Mouse (Mus musculus) Patski (cell line): ENCODE data around the gene Phf1. TPM values are rescaled to one million over a fixed set of nuclear protein-coding genes. Genes with fewer than 3 reads are reported as not detected.
"Not testable (repeated sequence)": the region's sequence is repeated elsewhere in the genome, so short reads cannot be mapped to it uniquely, and the experiment has no call there.

Source experiments
- ATAC-seq: fragments of 100-300 bp; one replicate; pipeline ENCODE4 v1.8.0; 2021
- CTCF ChIA-PET: fragments of 350-600 bp; sonication (Branson Sonifier 250); formaldehyde crosslinking; loops from one replicate; lab custom pipeline; 2022; ENCODE audit warnings: inconsistent platforms; lab: Charles Lee
- POLR2A ChIA-PET: fragments of 350-600 bp; sonication (Branson Sonifier 250); formaldehyde crosslinking; loops from one replicate; lab custom pipeline; 2022; ENCODE audit warnings: antibody characterized with exemption, inconsistent platforms; lab: Charles Lee
- DNase-seq: peaks from one replicate; pipeline ENCODE4 v3.0.0-alpha.2; 2011; ENCODE audit warnings: low read depth, low spot score
- H3K27me3 ChIP-seq: fragments of 371-371 bp; one replicate; pipeline ENCODE4 v1.5.1; 2021
- CTCF ChIP-seq: fragments of 100-300 bp; IDR thresholded peaks from one replicate; pipeline ENCODE4 v1.5.1; 2021
- in situ Hi-C: fragments of 300-500 bp; cut with MboI; formaldehyde crosslinking; loops from 3 replicates; pipeline ENCODE4 v1.11.1; 2018; ENCODE audit warnings: low pct_unique_long_range_greater_than_20kb, mixed read lengths
- polyA plus RNA-seq: library from polyadenylated mRNA; unstranded; gene quantifications from one replicate; pipeline ENCODE4 v1.2.3, GENCODE M21; 2021

The Phf1 gene
- polyA plus RNA-seq, 1 experiment from 2014 or later, result 37.2 TPM

DNA sequence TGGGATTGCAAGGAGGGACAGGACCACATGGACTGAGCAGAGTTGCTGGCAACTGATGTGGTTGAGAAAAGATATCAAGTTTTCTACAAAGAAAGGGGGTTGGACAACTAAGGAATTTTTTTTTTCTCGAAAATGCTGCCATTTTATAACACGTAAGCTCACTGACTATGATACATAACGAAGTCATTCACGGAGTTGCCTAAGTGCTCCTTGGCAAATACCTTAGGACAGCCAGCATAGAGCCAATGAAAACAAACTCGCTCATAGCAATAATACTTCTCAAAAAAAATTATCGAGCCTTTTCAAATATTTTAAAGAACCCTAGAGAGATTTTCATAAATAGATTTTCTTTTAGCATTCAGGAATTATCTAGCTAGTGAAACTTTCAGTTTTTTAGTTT is 31.9 kb upstream of the Phf1 start:
- peaks cover 8% of the 10 kb centered on the region for H3K27me3 ChIP-seq
- in situ Hi-C loops, result no loop called here
- POLR2A ChIA-PET, result interaction anchor here (0.5 kb wide), 1 partner anchor 1206 kb away, joined by 3 read pairs; no protein-coding TSS in a partner anchor
- ATAC-seq (no peak), DNase-seq (no peak)
- TF ChIP-seq CTCF, result no peak
- CTCF ChIA-PET, result interaction anchor here (1.1 kb wide), 1 partner anchor 16 kb away, joined by 3 read pairs; the partner anchor contains the start of gene Kifc5b

DNA sequence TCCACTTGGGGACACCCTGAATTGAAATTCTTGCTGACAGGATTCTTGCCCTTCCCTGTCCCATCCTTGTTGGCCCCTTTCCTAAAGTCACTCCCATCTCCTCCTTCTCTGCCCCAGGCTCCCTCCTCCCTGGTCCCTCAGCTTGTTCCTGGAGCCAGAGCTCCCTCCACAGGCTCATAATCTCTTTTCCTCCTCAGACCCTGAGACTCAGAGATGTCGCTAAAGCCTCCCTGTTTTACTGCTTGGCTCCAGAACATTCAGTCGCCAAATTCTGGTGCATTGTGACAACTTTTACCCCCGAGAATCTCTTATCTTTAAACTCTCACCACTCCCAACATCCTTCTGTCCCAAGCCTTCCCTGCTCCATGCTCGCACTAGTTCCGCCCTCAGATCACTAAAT is 28.5 kb upstream of the Phf1 start:
- peaks cover 8% of the 10 kb centered on the region for H3K27me3 ChIP-seq
- ChIA-PET CTCF (interaction anchor here (1.9 kb wide), 1 partner anchor 9 kb away, joined by 6 read pairs; no protein-coding TSS in a partner anchor), POLR2A (no interaction called here)
- TF ChIP-seq CTCF, result no peak
- ATAC-seq (no peak), DNase-seq (no peak)
- in situ Hi-C loops, result no loop called here

DNA sequence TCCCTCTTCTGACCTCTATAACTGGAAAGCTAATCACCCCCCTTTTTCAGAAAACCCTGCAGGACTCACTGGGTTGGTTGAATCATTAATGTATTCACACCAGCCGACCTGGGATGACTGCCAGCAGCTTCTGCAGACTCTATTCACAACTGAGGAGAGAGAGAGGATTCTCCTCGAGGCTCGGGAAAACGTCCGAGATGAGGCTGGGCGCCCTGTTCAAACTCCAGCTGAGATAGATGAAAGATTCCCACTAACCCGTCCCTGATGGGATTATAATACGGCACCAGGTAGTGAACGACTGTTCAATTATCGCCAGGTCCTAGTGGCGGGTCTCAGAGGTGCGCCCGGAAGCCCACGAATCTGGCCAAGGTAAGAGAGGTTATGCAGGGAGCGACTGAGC is 25.3 kb upstream of the Phf1 start:
- CTCF ChIA-PET, POLR2A ChIA-PET, H3K27me3 ChIP-seq, DNase-seq, in situ Hi-C loops, ATAC-seq: not testable (repeated sequence)

DNA sequence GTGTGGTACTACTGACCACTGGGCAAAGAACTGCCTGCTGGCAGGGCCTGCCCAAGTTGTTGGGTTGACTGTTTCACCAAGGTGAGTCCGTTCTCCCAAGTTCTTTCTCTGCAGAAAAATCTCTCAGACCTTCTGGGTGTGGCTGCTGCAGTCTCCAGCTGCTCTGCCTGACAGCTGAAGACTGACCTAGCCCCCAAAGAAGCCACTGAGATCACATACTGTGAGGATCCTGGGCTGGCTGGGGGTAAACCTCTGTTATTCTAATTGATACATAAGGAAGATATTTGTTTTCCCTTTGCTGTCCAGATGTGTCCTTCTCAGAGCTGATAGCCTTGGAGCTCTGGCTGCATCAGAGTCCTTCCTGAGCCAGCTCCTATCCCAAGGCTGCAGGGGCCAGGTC is 17.6 kb upstream of the Phf1 start:
- ChIA-PET CTCF (no interaction called here), POLR2A (no interaction called here)
- no peak for TF ChIP-seq CTCF
- ATAC-seq, result no peak
- no peaks in the 10 kb centered on the region for H3K27me3 ChIP-seq
- no peak for DNase-seq
- in situ Hi-C loops, result no loop called here

DNA sequence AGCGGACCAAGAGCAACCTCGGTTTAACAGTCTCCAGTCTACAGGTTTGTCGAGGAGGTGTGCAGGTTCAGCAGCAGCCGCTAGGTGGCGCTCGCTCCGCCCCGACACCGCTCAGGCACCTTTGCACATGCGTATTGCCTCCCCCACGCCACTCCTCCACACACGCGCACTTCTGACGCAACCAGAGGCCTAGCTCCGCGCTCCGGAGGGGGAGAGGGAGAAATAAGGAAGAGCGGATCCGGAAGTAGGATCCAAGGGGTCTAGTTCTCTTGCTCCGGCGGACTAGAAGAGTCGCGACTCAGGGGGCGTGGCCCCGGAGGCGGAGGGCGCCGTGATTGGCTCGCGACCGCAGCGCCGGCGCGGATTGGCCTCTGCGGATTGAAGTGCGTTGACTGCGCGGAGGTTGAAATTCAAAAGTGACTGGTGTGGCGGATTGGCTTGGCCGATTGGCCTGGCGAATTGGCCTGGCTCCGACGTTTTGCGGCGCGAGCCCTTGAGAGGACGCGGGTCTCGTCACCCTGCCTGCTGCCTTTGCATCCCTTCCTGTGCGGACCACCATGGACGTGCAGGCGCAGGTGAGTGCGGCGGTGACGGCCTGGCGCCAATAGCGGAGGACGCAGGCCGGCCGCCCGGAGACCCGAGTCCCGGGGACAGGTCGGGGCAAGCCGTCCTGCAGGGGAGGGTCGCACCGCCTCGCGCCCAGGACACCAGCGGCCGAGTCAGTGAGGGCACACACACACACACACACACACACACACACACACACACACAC is 16.0 kb upstream of the Phf1 start, which contains the start of gene Kifc5b:
Kifc5b (plus strand) TSS at position 381 of the 772 bp plus-strand sequence.
- no peaks in the 10 kb centered on the region for H3K27me3 ChIP-seq
- peak; percentile 96 for TF ChIP-seq CTCF
- ATAC-seq (peak; percentile 90), DNase-seq (peak; percentile 89)
- ChIA-PET POLR2A (no interaction called here), CTCF (interaction anchor here (0.6 to 1.2 kb wide), 5 partner anchors 11 to 63 kb away, joined by 3 to 4 read pairs (median 4); no protein-coding TSS in a partner anchor)
- in situ Hi-C loops, result no loop called here

DNA sequence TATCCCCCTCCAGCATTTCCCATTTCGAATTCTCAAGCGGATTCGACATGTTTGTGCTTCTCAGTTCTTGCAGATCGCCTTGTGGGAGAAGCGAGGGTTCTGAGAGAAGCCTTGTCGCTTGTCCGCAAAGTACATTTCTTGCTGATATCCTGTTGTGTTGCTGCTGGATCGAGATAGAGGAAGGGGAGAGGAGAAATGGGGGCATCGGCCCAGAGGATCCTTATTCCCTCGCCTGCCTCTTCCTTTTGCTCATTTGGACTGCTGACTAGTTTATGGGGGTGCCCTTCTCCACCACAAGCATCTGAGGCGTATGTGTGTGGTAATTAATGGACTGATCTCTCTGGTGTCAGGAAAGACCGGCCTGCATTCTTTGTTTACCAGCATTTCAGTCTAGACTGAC is 15.3 kb upstream of the Phf1 start:
- in situ Hi-C loops, H3K27me3 ChIP-seq, CTCF ChIA-PET, ATAC-seq, DNase-seq, POLR2A ChIA-PET: not testable (repeated sequence)

DNA sequence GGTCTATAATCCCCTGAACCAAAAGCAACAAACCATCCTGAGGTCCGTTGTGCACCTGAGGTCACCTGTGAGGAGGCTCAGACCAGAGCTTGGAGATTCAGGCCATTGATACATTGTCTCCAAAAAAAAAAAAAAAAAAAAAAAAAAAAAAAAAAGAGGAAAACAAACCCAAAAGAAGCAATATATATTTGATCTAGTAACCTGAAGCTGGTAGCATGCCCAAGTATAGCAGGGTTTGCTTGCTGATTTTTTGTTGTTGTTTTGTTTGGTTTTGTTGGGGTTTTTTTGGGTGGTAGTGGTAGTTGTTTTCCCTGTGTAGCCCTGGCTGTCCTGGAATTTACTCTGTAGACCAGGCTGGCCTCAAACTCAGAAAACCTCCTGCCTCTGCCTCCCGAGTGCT is 14.5 kb upstream of the Phf1 start:
- H3K27me3 ChIP-seq, result no peaks in the 10 kb centered on the region
- TF ChIP-seq CTCF, result no peak
- POLR2A ChIA-PET, result no interaction called here
- in situ Hi-C loops, result no loop called here
- ATAC-seq (no peak), DNase-seq (no peak)
- CTCF ChIA-PET, result interaction anchor here (1.2 kb wide), 1 partner anchor 110 kb away, joined by 4 read pairs; the partner anchor contains the start of gene Bak1

DNA sequence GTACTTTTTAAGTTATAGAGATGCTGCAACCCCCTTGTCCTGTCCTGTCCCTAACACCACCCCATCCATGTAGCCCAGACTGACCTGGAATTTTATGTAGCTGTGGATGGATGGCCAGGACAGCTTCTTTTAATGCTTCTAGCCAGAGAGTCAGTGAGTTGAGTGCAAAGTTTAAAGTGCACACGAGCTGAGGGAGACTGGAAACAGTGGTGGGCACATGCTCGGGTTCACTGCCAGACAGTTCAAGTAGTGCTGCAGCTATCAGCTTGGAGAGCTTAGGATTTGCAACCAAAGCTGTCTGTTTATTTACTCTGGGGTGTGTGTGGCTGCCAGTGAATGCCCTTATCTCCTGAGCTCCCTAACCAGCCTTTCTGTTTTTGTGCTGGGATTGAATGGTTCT is 13.3 kb upstream of the Phf1 start:
- CTCF ChIA-PET, result interaction anchor here (1.2 kb wide), 1 partner anchor 109 kb away, joined by 4 read pairs; the partner anchor contains the start of gene Bak1
- in situ Hi-C loops, POLR2A ChIA-PET, ATAC-seq, DNase-seq, H3K27me3 ChIP-seq: not testable (repeated sequence)

DNA sequence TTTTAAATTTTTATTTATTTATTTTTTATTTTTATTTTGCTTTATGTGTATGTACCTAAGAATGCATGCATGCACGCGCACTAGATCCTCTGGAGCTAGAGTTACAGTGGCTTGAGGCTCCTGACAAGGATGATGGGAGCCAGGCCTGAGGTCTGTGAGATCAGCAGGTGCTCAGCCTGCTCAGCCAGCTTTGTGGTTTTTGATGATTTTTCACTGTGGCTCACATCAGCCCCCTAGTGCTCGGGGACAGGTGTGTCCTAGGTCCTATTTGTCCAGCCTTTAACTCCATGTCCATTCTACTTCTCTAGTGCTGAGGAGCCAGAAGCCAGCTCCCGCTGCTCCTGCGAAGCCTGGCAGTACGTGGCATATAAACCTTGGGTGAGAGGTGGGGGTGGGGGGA is 10.5 kb upstream of the Phf1 start:
- in situ Hi-C loops, result not testable (repeated sequence)

DNA sequence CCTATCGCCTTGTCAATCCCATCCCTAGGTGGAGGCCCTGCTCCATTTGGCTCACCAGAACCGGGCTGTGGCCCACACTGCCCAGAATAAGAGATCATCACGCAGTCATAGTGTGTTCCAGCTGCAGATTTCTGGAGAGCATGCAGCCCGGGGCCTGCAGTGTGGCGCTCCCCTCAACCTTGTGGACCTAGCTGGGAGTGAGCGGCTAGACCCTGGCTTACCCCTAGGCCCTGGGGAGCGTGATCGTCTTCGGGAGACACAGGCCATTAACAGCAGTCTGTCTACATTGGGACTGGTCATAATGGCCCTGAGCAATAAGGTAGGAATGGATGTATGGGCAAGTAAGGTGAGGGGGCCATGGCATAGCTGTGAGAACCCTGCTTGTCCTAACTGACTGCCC is 7.4 kb upstream of the Phf1 start:
- POLR2A ChIA-PET, CTCF ChIA-PET: not testable (repeated sequence)

More for the DNA sequence above, 10.5 kb upstream of the Phf1 start:
- H3K27me3 ChIP-seq, CTCF ChIA-PET, POLR2A ChIA-PET, DNase-seq: not testable (repeated sequence)
- ATAC-seq, result peak; percentile 45

DNA sequence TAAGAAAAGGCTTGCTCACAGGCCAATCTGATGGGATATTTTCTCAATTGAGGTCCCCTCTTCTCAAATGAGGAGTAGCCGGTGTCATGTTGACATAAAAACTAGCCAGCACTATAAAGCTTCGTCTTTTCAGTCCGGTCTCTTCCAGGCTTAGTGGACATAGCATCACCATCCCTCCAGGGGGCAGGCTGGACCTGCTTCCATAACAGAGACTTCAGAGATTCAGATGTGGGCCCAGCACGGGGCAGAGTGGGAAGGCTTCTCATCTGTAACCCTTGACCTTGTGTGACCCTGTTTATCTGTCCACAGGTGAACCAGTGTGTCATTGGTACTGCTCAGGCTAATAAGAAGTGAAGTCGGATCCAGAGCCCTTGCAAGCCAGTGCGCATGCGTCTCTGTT is 1.1 kb upstream of the Phf1 start:
- ATAC-seq, DNase-seq, H3K27me3 ChIP-seq: not testable (repeated sequence)
- ChIA-PET CTCF (interaction anchor here (0.8 to 1.6 kb wide), 4 partner anchors 41 to 156 kb away, joined by 3 to 4 read pairs (median 4); partner anchors contain the start of gene Zbtb9), POLR2A (interaction anchor here (1.0 to 1.1 kb wide), 2 partner anchors 42 to 96 kb away, joined by 3 read pairs; partner anchors contain the start of genes Bak1 and Zbtb9)
- in situ Hi-C loops, result loop anchor here (5.0 to 25.0 kb wide), 2 partner anchors 96 to 181 kb away; partner anchors contain the start of gene Bak1

More for the DNA sequence above, 7.4 kb upstream of the Phf1 start:
- in situ Hi-C loops, result loop anchor here (25.0 kb wide), 1 partner anchor 187 kb away; no protein-coding TSS in a partner anchor
- DNase-seq, H3K27me3 ChIP-seq, ATAC-seq: not testable (repeated sequence)
